Mouse (Mus musculus): ENCODE data around the gene Tsku.
A peak's percentile ranks its signal among the peaks of the same experiment; 100 is the strongest.

DNA sequence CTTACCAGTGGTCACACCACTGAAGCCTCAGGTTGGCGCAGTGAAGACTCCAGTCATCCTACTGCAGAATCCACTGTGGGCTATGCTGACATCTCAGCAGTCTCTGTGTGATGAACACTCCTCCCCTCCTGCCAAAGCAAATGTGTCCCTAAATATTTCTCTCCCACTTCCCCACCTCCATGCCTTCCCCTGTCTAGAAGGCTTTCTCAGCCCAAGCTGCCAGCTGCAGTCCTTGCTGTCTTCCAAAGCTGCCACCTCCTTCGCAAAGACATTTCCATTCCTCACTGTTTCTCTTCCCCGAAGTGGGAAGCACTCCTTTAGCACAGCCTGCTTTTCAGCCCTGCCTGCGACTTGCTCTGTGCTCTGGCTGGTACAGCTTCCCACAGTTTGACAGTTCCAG lies 10.0 kb upstream of the Tsku start:
- TF ChIP-seq CTCF (IDR thresholded peaks at IDR 0.05; ENCODE audit: extremely low read depth, insufficient read depth, low read length) (no peak), POLR2A (IDR thresholded peaks at IDR 0.05; ENCODE audit: extremely low read depth, insufficient read depth, low read length) (0 out of 2 replicates have a peak, but pooled peaks have one; percentile 36)

Measured in cortical plate, adult 2 months (tissue).